Mouse (Mus musculus) midbrain, postnatal 0 days (tissue): ENCODE data around the gene Gm13277. TPM values are rescaled to one million over a fixed set of nuclear protein-coding genes. Genes with fewer than 3 reads are reported as not detected.
"Not testable (repeated sequence)": the region's sequence is repeated elsewhere in the genome, so short reads cannot be mapped to it uniquely, and the experiment has no call there.

ENCODE experiments used
- ATAC-seq: fragments of 200-750 bp; cut with Nextera tagmentation; 2 replicates; pipeline ENCODE4 v1.8.0; 2017; ENCODE audit warnings: moderate number of reproducible peaks, mild to moderate bottlenecking, moderate TSS enrichment, moderate library complexity; ENCODE audit not compliant: low FRiP score
- DNase-seq: peaks from one replicate; pipeline ENCODE4 v3.0.0-alpha.2; 2015; ENCODE audit warnings: low spot score
- H3K27ac ChIP-seq: fragments of 300-500 bp; sonication (generic); 2 replicates; pipeline ENCODE4 v1.5.1; 2014; ENCODE audit warnings: low read depth, mild to moderate bottlenecking, low read length, mixed read lengths
- H3K27me3 ChIP-seq: fragments of 300-500 bp; sonication (generic); 2 replicates; pipeline ENCODE4 v1.6.1; 2014; ENCODE audit warnings: low read length, control low read depth, mixed read lengths; ENCODE audit not compliant: insufficient read depth
- H3K36me3 ChIP-seq: fragments of 300-500 bp; sonication (generic); 2 replicates; pipeline ENCODE4 v1.6.1; 2014; ENCODE audit warnings: low read length, control low read depth, mixed read lengths; ENCODE audit not compliant: insufficient read depth
- H3K4me1 ChIP-seq: fragments of 300-500 bp; sonication (generic); 2 replicates; pipeline ENCODE4 v1.6.1; 2014; ENCODE audit warnings: mild to moderate bottlenecking, control low read depth, antibody characterized with exemption, low read length, mixed read lengths; ENCODE audit not compliant: insufficient read depth
- H3K4me2 ChIP-seq: fragments of 300-500 bp; sonication (generic); 2 replicates; pipeline ENCODE4 v1.6.1; 2014; ENCODE audit warnings: low read depth, mild to moderate bottlenecking, low read length, mixed read lengths; ENCODE audit not compliant: poor library complexity, severe bottlenecking
- H3K4me3 ChIP-seq: fragments of 300-500 bp; sonication (generic); 2 replicates; pipeline ENCODE4 v1.5.1; 2014; ENCODE audit warnings: low read depth, mild to moderate bottlenecking, low read length, moderate library complexity
- H3K9ac ChIP-seq: fragments of 300-500 bp; sonication (generic); replicated peaks from 2 replicates; pipeline ENCODE4 v1.6.1; 2014; ENCODE audit warnings: mild to moderate bottlenecking, low read length, moderate library complexity, mixed read lengths; ENCODE audit not compliant: poor library complexity, severe bottlenecking
- H3K9me3 ChIP-seq: fragments of 300-500 bp; sonication (generic); 2 replicates; pipeline ENCODE4 v1.6.1; 2016; ENCODE audit warnings: low read length, control low read depth
- CTCF ChIP-seq: IDR thresholded peaks from 2 replicates; pipeline ENCODE4 v1.5.1; 2016; ENCODE audit warnings: antibody characterized with exemption, mild to moderate bottlenecking
- WGBS: fragments of 180-500 bp; shearing (Covaris S2); extraction: QIAGEN DNeasy Blood & Tissue Kit; methylation state at CpG from one replicate; pipeline ENCODE4 v1.1.7; 2014; 5-methylcytosine and 5-hydroxymethylcytosine counted together
- polyA plus RNA-seq: library from polyadenylated mRNA; unstranded; fragments of >200 nt; fragmentation: Nextera tagmentation; extraction: Ambion mirVana; gene quantifications from 2 replicates; pipeline ENCODE4 v1.2.1, GENCODE M21; 2015
- total RNA-seq: library from RNA; depleted of rRNA; stranded (reverse); fragments of >200 nt; gene quantifications from 2 replicates; pipeline ENCODE4 v1.2.3, GENCODE M21; 2014; rRNA removed

Gm13277 gene
- total RNA-seq (not detected in 2 replicates), polyA plus RNA-seq (not detected in 2 replicates)

DNA sequence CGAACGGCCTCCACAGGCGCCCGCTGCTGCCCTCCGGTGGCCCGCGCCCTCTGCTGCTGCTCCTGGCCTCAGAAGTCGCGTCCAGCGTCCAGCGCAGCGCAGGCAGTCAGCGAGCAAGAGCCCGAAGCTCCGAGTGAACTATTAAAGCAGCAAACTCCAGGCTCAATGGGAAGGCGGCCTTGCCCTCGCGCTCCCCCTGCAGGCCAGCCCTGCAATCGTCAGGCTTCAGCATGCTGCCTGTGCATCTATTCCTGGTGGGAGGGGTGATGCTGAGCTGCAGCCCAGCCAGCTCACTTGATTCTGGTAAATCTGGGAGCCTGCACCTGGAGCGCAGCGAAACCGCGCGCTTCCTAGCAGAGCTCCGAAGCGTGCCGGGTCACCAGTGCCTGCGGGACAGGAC is at the start of gene Gm13277:
Gene Gm13277 (plus strand): TSS at position 231 of the 400 bp plus-strand sequence.
- H3K4me1 ChIP-seq, H3K4me2 ChIP-seq, DNase-seq, H3K36me3 ChIP-seq, H3K9ac ChIP-seq, ATAC-seq, H3K4me3 ChIP-seq, H3K9me3 ChIP-seq, H3K27ac ChIP-seq, H3K27me3 ChIP-seq: not testable (repeated sequence)
- peak; percentile 59 for TF ChIP-seq CTCF
- no CpG with 5 or more reads among the region's 28 CpGs for WGBS

DNA sequence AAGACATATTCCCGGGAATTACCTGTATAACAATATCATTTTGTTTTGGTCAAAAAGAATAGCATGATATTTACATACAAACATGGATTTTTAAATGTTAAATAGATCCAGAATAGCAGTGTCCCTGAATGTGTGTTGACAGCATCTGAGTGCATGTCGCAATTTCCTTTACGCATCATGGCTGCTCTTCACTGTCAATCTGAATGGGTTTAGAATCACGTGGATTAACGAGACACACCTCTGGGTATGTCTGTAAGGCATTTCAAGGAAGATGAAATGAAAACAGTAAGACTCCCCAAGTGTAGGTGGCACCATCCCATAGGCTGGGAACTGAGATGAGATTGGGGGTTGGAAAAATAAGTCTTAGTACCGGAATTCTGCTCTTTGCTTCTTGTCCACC is 49.4 kb upstream of the Gm13277 start:
- H3K27ac ChIP-seq = no peak overlapping the region
- H3K27me3 ChIP-seq = no peaks in the 10 kb centered on the region
- 90% methylated on average over 6 of the region's 6 CpGs for WGBS
- H3K9me3 ChIP-seq = no peaks in the 10 kb centered on the region
- DNase-seq (no peak), ATAC-seq (no peak)
- H3K4me1 ChIP-seq = no peaks in the 10 kb centered on the region
- H3K4me3 ChIP-seq = no peak overlapping the region
- H3K4me2 ChIP-seq = no peak overlapping the region
- no peaks in the 10 kb centered on the region for H3K36me3 ChIP-seq
- no peak for TF ChIP-seq CTCF
- H3K9ac ChIP-seq = no peak overlapping the region

DNA sequence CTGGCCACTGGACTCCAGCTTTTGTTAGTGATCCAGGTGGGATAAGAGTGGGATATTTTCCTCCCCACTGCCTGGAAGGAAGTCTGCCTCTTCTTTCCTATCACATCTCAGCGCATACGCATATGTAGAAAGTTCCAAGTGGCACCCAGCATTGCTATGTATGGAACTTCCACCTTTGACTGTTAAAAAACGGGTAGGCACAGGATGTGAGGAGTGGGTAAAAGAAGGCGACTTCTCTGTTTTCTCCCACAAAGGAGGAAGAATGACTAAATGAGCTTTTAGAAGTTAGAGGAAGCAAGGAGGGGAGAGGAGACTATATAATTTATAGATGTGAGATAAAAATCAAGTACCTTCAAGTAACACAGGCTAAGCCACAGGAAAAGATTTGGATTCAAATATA is 47.0 kb upstream of the Gm13277 start:
- WGBS = 84% methylated on average over 4 of the region's 4 CpGs

GRCm38 (mm10) chr4:88742771-88743371 is 45.6 kb upstream of the Gm13277 start:
- H3K9me3 ChIP-seq = no peaks in the 10 kb centered on the region
- 69% methylated on average over 7 of the region's 7 CpGs for WGBS
- DNase-seq = no peak
- H3K4me1 ChIP-seq = no peaks in the 10 kb centered on the region
- no peaks in the 10 kb centered on the region for H3K27me3 ChIP-seq
- no peaks in the 10 kb centered on the region for H3K36me3 ChIP-seq
- ATAC-seq = no peak
- no peak overlapping the region for H3K27ac ChIP-seq
- TF ChIP-seq CTCF = peak; percentile 60
- no peak overlapping the region for H3K4me2 ChIP-seq
- H3K4me3 ChIP-seq = no peak overlapping the region
- no peak overlapping the region for H3K9ac ChIP-seq

More for the DNA sequence above, 47.0 kb upstream of the Gm13277 start:
- ATAC-seq = no peak
- H3K36me3 ChIP-seq = no peaks in the 10 kb centered on the region
- H3K4me1 ChIP-seq = no peaks in the 10 kb centered on the region
- H3K9me3 ChIP-seq = no peaks in the 10 kb centered on the region
- no peak overlapping the region for H3K9ac ChIP-seq
- no peaks in the 10 kb centered on the region for H3K27me3 ChIP-seq
- no peak overlapping the region for H3K27ac ChIP-seq
- no peak for DNase-seq
- H3K4me2 ChIP-seq = no peak overlapping the region
- no peak for TF ChIP-seq CTCF
- no peak overlapping the region for H3K4me3 ChIP-seq

- no peak overlapping the region for H3K27ac ChIP-seq
- no peaks in the 10 kb centered on the region for H3K4me1 ChIP-seq
- H3K4me2 ChIP-seq = no peak overlapping the region
- no peak overlapping the region for H3K9ac ChIP-seq
- H3K36me3 ChIP-seq = no peaks in the 10 kb centered on the region
- H3K27me3 ChIP-seq = no peaks in the 10 kb centered on the region
- H3K4me3 ChIP-seq = no peak overlapping the region
- TF ChIP-seq CTCF = no peak
- 83% methylated on average over 3 of the region's 3 CpGs for WGBS
- ATAC-seq = no peak
- no peaks in the 10 kb centered on the region for H3K9me3 ChIP-seq
- no peak for DNase-seq
Observed at GRCm38 (mm10) chr4:88744207-88744606, 44.2 kb upstream of the Gm13277 start.

- Histone ChIP-seq H3K4me1 (no peaks in the 10 kb centered on the region), H3K27me3 (no peaks in the 10 kb centered on the region), H3K4me2 (no peak overlapping the region), H3K27ac (no peak overlapping the region), H3K9ac (no peak overlapping the region), H3K4me3 (no peak overlapping the region), H3K9me3 (no peaks in the 10 kb centered on the region), H3K36me3 (no peaks in the 10 kb centered on the region)
- 70% methylated on average over 6 of the region's 6 CpGs for WGBS
- TF ChIP-seq CTCF = no peak
- DNase-seq (no peak), ATAC-seq (no peak)
Observed at GRCm38 (mm10) chr4:88749926-88750325, 38.5 kb upstream of the Gm13277 start.

GRCm38 (mm10) chr4:88754818-88755340 is 33.6 kb upstream of the Gm13277 start, which contains the start of gene Gm13271:
Gene Gm13271, plus strand, starts transcription at chr4:88754868.
- DNase-seq = not testable (repeated sequence)

GRCm38 (mm10) chr4:88756581-88757513 is 31.6 kb upstream of the Gm13277 start:
- Histone ChIP-seq H3K4me3 (peak overlapping the region; percentile 37), H3K9ac (0 out of 2 replicates have a peak overlapping the region, but pooled peaks have one; percentile 29), H3K4me2 (peak overlapping the region; percentile 65)
- not testable (repeated sequence) for H3K27me3 ChIP-seq, H3K4me1 ChIP-seq, ATAC-seq, H3K36me3 ChIP-seq, DNase-seq, H3K9me3 ChIP-seq, H3K27ac ChIP-seq
- 10% methylated on average over 28 of the region's 31 CpGs for WGBS

More at GRCm38 (mm10) chr4:88754818-88755340, 33.6 kb upstream of the Gm13277 start, which contains the start of gene Gm13271:
- H3K4me3 ChIP-seq, H3K27ac ChIP-seq, H3K36me3 ChIP-seq, H3K27me3 ChIP-seq, H3K9me3 ChIP-seq, H3K4me2 ChIP-seq, ATAC-seq, H3K4me1 ChIP-seq, H3K9ac ChIP-seq: not testable (repeated sequence)
- WGBS = 76% methylated on average over 15 of the region's 15 CpGs
